Mouse (Mus musculus): ENCODE measurements around the gene Zfp619.
"Not testable (repeated sequence)": the region's sequence is repeated elsewhere in the genome, so short reads cannot be mapped to it uniquely, and the experiment has no call there.

Gene Zfp619

GRCm38 (mm10) chr7:39589044-39589443 lies 71.5 kb downstream of the Zfp619 start:
- not testable (repeated sequence) for DNase-seq (ENCODE audit: low spot score)
